Mouse (Mus musculus): ENCODE data around the gene Gm20388. TPM values are rescaled to one million over a fixed set of nuclear protein-coding genes. Genes with fewer than 3 reads are reported as not detected.

The Gm20388 gene
- polyA plus RNA-seq, 1 experiment from 2014 or later: 47.1 TPM

DNA sequence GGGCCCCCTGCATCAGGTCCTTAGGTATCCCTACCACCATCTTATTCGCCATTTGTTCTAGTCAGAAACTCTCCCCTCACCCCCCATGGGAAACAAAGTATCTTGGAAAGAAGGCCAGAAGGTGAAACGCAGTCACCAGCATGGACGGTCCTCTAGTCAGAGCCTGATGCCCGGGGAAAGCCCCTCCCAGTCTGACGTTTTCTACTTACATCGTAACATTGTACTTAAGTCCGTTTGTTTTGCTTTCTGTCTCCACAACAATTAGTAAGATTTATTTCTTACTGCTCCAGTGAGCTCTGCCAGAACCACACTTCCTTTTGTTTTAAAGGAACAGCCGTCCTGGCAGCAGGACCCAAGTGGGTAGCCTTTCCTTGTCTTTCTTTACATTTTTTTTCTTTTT, 1281.8 kb downstream of the Gm20388 start:
- H3K27ac ChIP-seq: no peak overlapping the region
- whole genome bisulfite sequencing (ENCODE audit: missing documents): 11% methylated on average over 8 of the region's 8 CpGs
- no peaks in the 10 kb centered on the region for H3K79me2 ChIP-seq (ENCODE audit: inconsistent target)
- H3K4me3 ChIP-seq (ENCODE audit: inconsistent target): no peak overlapping the region
- no peaks in the 10 kb centered on the region for H3K36me3 ChIP-seq (ENCODE audit: inconsistent target)

DNA sequence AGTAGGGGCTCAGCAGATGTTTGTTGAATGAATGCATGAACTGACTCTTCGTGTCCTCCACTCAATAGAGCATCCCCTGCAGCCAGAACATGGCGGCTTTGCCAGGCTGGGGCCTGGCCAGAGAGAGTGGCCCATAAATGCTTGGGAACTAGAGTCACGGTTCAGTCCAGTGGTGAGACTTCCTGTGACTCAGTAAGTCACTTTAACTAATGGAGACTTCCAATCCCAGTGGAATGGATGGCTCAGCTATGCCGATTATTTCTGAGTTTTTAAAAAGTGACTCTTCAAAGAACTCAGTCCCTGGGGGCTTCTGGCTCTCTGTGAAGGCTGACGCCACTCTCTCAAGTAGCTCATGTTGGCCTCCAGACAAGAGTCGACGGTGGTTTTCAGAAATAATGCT, 1285.3 kb downstream of the Gm20388 start:
- WGBS (ENCODE audit: missing documents): 94% methylated on average over 7 of the region's 7 CpGs
- no peak overlapping the region for H3K4me3 ChIP-seq (ENCODE audit: inconsistent target)
- H3K36me3 ChIP-seq (ENCODE audit: inconsistent target): no peaks in the 10 kb centered on the region
- H3K27ac ChIP-seq: no peak overlapping the region
- H3K79me2 ChIP-seq (ENCODE audit: inconsistent target): no peaks in the 10 kb centered on the region

DNA sequence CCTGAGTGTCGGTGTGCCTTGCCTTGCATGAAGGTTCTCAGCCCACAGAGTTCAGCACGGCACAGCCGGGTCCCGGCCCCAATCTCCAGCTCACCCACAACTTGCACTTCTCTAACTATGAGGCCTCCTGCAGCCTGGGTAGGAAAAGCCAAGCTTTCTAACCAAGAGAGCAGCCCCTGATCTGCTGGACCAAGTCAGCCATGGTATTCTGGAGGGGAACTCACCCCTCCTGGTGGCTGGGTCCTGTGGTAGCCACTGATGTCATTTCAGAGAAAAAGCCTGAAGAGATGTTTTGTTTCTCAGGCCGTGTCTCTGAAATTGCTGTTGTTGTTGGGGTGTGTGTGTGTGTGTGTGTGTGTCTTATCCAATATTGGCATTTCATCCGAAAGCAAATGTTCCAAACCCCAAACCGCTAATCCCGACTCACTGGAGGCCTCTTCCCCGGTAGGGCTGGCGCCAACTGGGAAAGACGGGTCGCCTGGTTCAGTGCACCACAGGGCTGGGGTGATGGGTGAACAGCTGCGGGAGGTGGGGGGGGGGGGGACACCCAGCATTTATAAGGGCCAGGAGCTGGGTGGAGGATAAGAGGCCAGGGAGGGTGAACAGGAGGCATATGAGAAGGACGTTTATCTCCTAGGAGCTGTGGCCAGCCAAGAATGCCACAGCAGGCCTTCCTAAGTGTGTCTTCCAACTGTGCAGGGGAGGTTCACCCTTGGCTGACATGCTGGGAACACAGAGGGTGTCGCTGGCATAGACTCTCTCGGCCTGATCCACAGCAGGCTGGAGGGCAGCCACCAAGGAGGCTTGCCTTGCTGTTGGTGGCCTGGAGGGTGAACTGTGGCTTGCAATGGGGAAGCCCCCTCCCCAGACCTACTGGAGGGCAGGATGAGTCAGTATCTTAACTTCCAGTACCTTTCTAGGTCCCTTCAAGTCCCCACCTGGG, 1286.4 kb downstream of the Gm20388 start:
- H3K79me2 ChIP-seq (ENCODE audit: inconsistent target): no peaks in the 10 kb centered on the region
- no peak overlapping the region for H3K4me3 ChIP-seq (ENCODE audit: inconsistent target)
- 94% methylated on average over 16 of the region's 16 CpGs for WGBS (ENCODE audit: missing documents)
- no peak overlapping the region for H3K27ac ChIP-seq
- no peaks in the 10 kb centered on the region for H3K36me3 ChIP-seq (ENCODE audit: inconsistent target)

DNA sequence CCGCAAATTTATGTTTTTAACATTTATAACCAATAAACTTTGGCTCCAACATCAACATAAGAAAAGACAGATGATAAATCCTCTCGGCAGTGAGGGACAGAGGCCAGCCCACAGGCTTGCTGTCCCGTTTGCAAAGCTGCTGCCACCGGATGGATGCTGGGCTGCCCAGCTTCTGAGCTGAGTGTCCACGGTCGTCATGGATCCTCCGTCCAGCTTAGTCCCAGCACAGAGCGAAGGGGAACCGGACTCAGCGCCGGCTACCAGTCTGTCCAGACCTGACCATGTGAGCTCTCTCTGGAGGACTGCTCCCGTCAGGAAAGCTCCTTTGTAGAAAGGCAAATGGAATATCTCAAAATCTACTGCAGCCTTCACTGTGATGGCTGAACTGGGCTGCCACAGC, 1289.4 kb downstream of the Gm20388 start:
- Histone ChIP-seq H3K4me3 (ENCODE audit: inconsistent target) (no peak overlapping the region), H3K36me3 (ENCODE audit: inconsistent target) (no peaks in the 10 kb centered on the region), H3K79me2 (ENCODE audit: inconsistent target) (no peaks in the 10 kb centered on the region), H3K27ac (no peak overlapping the region)
- 57% methylated on average over 12 of the region's 12 CpGs for WGBS (ENCODE audit: missing documents)

DNA sequence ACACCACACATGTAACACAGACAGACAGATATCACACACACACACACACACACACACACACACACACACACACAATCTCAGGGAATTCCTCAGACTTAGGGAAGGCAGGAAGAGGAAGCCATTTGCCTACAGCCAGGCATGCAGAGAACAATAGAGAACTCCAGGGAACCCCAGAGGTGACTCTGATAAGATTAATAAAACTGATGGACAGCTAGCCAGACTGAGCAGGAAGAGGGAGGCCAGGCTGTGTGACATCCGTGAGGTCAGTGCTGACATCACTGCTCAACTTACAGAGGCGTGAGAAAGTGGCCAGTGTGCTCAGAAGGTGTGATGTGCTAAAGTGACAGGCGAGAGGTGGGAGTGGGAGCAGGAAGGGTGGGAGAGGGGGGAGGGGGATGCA, 1290.3 kb downstream of the Gm20388 start:
- no peak overlapping the region for H3K27ac ChIP-seq
- 79% methylated on average over 3 of the region's 3 CpGs for WGBS (ENCODE audit: missing documents)
- no peaks in the 10 kb centered on the region for H3K79me2 ChIP-seq (ENCODE audit: inconsistent target)
- no peak overlapping the region for H3K4me3 ChIP-seq (ENCODE audit: inconsistent target)
- H3K36me3 ChIP-seq (ENCODE audit: inconsistent target): no peaks in the 10 kb centered on the region

DNA sequence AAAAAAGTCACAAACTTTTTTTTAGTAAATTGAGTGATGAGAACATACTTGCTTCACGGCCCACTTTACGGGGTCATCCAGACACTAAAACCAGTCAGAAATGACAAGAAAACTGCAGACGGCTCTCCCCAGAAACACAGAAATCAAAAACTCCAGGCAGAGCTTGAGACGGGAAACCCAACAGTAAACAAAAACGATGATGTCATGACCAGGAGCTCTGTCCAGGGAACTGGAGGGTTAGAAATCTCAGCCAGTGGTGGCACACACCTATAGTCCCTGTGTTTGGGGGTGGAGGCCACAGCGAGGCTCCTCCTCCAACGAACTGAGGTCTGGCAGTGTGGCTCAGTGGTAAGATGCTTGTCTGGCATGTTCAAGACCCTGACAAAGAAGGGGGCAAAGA, 1291.0 kb downstream of the Gm20388 start:
- Histone ChIP-seq H3K36me3 (ENCODE audit: inconsistent target) (no peaks in the 10 kb centered on the region), H3K79me2 (ENCODE audit: inconsistent target) (no peaks in the 10 kb centered on the region), H3K4me3 (ENCODE audit: inconsistent target) (no peak overlapping the region), H3K27ac (no peak overlapping the region)
- whole genome bisulfite sequencing (ENCODE audit: missing documents): 69% methylated on average over 7 of the region's 7 CpGs

DNA sequence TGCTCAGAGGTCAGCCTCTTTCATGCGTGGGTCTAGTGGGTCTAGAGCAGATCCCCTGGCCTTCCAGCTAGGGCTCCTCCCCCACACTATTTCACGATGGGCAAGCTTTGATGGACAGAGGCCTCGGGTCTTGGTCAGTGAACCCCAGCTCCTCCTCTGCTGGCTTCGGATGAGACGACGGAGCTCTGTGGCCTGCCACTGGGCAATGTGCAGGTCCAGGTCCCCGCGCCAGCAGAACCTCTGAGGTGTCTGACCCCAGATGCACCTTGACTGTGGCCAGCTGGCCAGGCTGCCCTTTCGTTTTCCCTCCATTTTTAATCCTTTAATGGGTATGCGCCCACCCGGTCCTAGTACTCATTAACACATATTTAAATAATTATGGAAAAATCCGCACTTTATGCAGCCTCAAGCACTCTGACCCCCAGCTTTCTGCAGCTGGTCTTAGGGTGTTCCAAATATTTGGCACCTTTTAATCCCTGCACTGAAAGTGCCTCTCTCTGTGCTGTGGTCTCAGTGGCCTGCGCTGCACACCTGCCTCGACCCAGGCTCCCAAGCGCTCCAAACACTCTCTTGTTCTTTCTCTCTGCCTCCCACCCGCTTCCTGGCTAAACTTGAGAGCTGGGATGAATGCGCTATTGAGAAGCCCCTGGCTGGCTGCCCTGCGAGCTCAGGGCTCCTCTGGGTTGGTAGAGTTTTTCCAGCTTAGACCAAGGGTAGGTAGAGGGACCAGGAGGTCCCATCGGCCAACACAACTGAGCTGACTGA, 1293.2 kb downstream of the Gm20388 start:
- Histone ChIP-seq H3K79me2 (ENCODE audit: inconsistent target) (no peaks in the 10 kb centered on the region), H3K36me3 (ENCODE audit: inconsistent target) (no peaks in the 10 kb centered on the region), H3K4me3 (ENCODE audit: inconsistent target) (no peak overlapping the region), H3K27ac (no peak overlapping the region)
- WGBS (ENCODE audit: missing documents): 93% methylated on average over 19 of the region's 19 CpGs

DNA sequence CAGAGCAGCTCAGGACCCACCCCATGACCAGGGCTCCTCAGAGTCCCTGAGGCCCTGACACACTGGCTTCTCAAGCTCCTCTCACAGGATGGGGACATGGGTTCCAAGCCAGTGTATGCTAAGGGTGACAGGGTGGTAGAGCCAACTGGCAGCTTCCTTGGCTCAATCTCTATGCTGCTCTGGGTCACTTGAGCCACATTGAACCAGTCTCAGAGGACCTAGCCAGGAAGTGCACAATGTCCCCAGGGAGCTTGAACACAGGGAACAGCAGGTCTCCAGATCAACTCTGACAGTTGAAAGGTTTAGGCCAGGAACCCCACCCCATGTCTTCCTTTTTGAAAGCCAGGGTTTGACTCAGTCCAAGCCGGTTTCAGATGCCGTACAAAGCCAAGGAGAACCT, 1296.5 kb downstream of the Gm20388 start:
- H3K27ac ChIP-seq: no peak overlapping the region
- no peaks in the 10 kb centered on the region for H3K36me3 ChIP-seq (ENCODE audit: inconsistent target)
- H3K79me2 ChIP-seq (ENCODE audit: inconsistent target): no peaks in the 10 kb centered on the region
- 77% methylated on average over 2 of the region's 2 CpGs for WGBS (ENCODE audit: missing documents)
- H3K4me3 ChIP-seq (ENCODE audit: inconsistent target): no peak overlapping the region

DNA sequence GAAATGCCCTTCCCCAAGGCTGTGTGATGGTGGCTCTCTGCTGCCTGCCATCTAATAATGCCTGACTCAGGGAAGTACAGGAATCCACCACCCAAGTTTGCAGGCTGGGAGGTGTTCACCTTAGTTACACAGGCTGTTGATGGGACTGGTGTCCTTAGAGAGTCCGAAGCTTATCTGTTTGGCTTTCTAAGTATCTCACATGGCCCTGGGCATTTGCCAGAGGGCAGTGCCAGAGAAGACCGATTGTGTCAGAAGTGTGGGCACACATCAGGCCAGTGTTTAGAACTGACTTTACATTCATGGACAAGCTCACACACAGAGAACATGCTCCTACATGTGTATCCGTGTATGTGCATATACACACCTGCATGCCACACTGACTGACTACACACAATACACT, 1300.0 kb downstream of the Gm20388 start:
- Histone ChIP-seq H3K36me3 (ENCODE audit: inconsistent target) (no peaks in the 10 kb centered on the region), H3K4me3 (ENCODE audit: inconsistent target) (no peak overlapping the region), H3K27ac (no peak overlapping the region), H3K79me2 (ENCODE audit: inconsistent target) (no peaks in the 10 kb centered on the region)
- WGBS (ENCODE audit: missing documents): 94% methylated on average over 3 of the region's 3 CpGs

DNA sequence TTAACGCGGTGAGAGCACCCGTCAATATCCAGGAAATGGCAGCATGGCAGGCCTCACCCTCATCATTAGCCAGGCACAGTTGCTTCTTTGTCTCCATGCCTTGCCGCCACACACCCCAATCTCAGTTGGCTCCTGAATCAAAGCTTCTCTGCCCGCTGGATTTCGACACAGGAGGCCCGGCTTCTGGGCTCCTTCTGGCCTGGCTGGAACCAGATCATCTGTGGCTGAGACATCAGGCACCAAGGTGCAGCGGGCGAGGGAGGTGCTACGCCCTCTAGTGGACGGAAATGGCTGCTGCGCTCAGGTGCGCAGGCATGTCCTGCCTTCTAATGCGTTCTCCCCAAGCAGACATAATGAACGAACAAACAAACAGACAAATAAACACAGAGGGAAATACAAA, 1302.6 kb downstream of the Gm20388 start:
- Histone ChIP-seq H3K36me3 (ENCODE audit: inconsistent target) (no peaks in the 10 kb centered on the region), H3K4me3 (ENCODE audit: inconsistent target) (no peak overlapping the region), H3K79me2 (ENCODE audit: inconsistent target) (no peaks in the 10 kb centered on the region), H3K27ac (no peak overlapping the region)
- 52% methylated on average over 14 of the region's 15 CpGs for WGBS (ENCODE audit: missing documents)

DNA sequence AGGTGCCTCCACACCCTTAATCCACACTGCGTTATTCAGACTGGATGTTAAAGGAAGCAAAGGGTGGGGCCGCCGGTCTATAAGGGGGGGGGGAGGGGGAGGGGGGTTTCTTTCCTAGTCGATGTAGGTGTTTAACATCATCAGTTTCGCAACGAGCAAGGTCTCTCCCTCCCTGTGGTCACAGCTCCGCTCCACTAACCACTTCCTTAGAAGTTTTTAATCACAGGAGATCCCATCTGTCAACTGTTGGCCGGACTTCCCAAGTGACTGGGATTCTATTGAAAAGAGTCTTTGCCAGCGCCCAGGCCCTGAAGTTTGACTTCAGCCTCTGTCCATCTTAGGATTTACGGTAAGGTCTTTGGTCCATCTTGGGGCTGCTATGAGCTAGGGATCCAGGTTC, 1303.0 kb downstream of the Gm20388 start:
- WGBS (ENCODE audit: missing documents): 9% methylated on average over 9 of the region's 10 CpGs
- no peaks in the 10 kb centered on the region for H3K79me2 ChIP-seq (ENCODE audit: inconsistent target)
- no peak overlapping the region for H3K27ac ChIP-seq
- no peaks in the 10 kb centered on the region for H3K36me3 ChIP-seq (ENCODE audit: inconsistent target)
- H3K4me3 ChIP-seq (ENCODE audit: inconsistent target): no peak overlapping the region

DNA sequence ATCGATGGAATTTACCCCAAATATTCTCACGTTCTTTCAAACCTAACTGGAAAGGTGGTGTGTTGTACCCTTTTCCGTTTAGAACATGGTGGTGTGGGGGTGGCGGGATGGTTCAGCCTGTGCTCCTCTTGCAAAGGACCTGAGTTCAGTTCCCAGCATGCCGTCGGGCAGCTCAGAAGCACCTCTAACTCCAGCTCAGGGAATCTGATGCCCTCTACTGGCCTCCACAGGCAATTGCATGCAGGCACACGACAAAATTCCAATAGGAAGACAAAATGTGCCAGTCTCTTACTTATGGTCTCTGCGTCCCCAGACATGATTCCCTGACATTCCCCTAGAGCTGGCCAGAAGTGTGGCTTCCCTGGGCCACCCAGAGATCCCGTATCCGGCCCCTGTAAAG, 1304.3 kb downstream of the Gm20388 start:
- 86% methylated on average over 8 of the region's 10 CpGs for WGBS (ENCODE audit: missing documents)
- Histone ChIP-seq H3K27ac (no peak overlapping the region), H3K79me2 (ENCODE audit: inconsistent target) (no peaks in the 10 kb centered on the region), H3K4me3 (ENCODE audit: inconsistent target) (no peak overlapping the region), H3K36me3 (ENCODE audit: inconsistent target) (no peaks in the 10 kb centered on the region)

DNA sequence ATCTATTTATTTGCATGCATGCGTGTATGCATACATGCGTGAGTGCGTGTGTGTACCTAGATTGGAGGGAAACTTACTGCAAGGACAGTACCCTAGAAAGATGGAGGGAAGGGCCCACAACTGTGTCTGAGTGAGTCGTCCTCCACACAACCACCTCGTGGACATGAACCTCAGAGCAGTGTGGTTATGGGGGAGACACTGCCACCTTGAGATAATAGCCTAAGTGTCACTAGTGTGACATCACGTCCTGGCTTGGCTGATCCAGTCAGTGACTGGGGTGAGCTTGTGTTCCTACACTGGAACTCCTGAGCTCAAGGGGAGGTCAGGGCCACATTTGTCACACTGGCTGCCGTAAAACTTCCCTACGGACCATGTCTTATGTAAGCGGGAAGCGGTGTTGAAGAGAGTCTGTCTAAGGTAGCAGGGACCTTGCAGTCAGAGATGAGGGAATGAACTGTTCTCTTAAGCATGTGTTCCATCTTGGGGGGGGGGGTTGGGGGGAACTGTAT, 1305.9 kb downstream of the Gm20388 start:
- no peaks in the 10 kb centered on the region for H3K79me2 ChIP-seq (ENCODE audit: inconsistent target)
- 66% methylated on average over 9 of the region's 10 CpGs for WGBS (ENCODE audit: missing documents)
- H3K4me3 ChIP-seq (ENCODE audit: inconsistent target): no peak overlapping the region
- no peaks in the 10 kb centered on the region for H3K36me3 ChIP-seq (ENCODE audit: inconsistent target)
- no peak overlapping the region for H3K27ac ChIP-seq

DNA sequence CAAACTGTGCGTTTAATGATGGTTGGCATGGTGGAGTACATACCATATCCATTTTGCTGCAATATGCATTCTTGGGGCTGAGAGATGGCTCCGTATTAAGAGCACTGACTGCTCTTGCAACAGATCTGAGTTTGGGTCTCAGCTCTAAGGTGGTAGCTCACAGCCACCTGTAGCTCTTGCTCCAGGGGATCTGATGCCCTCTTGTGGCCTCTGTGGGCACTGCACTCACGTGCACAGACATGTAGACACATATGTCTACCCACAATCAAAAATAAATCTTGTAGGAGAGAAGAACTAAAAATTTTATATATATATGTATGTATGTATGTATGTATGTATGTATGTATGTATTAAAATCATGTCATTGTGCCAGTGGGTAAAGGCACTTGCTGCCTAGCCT, 1307.8 kb downstream of the Gm20388 start:
- 83% methylated on average over 3 of the region's 3 CpGs for WGBS (ENCODE audit: missing documents)
- Histone ChIP-seq H3K27ac (no peak overlapping the region), H3K4me3 (ENCODE audit: inconsistent target) (no peak overlapping the region), H3K79me2 (ENCODE audit: inconsistent target) (no peaks in the 10 kb centered on the region), H3K36me3 (ENCODE audit: inconsistent target) (no peaks in the 10 kb centered on the region)

All from macrophage (primary cell).